ENCODE assay signal across 12 mouse cellular contexts in the genomic region with DNA sequence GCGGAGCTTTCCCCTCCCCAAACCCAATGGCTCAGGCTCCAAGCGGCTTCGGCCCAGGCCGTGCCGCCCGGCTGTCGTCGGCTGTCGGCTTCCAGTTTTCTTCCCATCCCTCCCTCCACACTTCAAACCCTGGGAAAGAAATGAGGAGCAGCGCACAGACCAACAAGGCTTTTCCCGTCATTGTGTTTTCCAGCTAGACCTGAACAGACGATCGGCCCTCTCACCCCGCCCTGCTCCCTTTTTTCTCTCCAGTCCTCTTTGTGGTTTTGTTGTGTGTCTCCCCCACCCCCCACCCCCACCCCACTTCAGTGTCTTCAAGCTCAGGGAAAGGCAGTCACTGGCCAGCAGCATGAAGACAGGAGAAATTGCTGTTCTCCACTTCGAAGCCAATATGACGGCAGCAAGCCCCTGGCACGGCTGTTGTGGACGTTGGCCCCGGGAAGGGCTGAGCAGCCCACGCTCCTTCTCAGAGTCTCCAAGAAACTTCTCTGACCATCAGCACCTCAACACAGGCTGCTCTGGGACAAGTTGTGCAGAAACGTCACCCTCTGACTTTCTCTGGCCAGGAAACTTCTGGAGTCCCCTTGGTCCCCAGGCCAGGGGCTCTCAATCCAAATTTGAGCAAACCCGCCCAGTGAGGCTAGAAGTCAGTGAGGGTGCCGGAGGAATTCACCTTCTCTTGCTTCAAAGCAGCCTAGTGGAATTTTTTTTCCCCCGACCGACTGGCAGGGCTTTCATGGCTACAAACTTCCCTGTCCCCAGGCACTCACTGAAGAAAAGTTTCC. TPM values are rescaled to one million over a fixed set of nuclear protein-coding genes. Genes with fewer than 3 reads are reported as not detected.
DNase-seq lines count a peak whose midpoint lies in the region; ATAC-seq and TF ChIP-seq lines count a peak whose summit lies in the region.
"Had no signal": no experiment of that assay in that cellular context is flagged by ENCODE, and none has a peak within 500 bp of the region (broad histone marks: within the 10 kb centered on the region; RNA-seq: fewer than 3 reads in every experiment).

No protein-coding gene starts in this region.

- no peak overlapping the region for H3K4me3 ChIP-seq in kidney, postnatal 0 days (replicated peaks; ENCODE audit: low read depth, low read length)
- H3K4me3 ChIP-seq in forebrain, embryonic 12.5 days (replicated peaks): no peak overlapping the region

- no peaks in the 10 kb centered on the region for H3K36me3 ChIP-seq in kidney, postnatal 0 days (ENCODE audit: insufficient read depth, low read length)
- H3K36me3 ChIP-seq in forebrain, embryonic 12.5 days (replicated peaks): no peaks in the 10 kb centered on the region

- no peak overlapping the region for H3K9ac ChIP-seq in kidney, postnatal 0 days (ENCODE audit: low read depth, low read length)
- no peak overlapping the region for H3K9ac ChIP-seq in forebrain, embryonic 12.5 days

- H3K27ac ChIP-seq in kidney, postnatal 0 days: no peak overlapping the region
- no peak overlapping the region for H3K27ac ChIP-seq in forebrain, embryonic 12.5 days

- H3K4me2 ChIP-seq in kidney, postnatal 0 days (ENCODE audit: low read length): peak overlapping the region; percentile 23; the same call in 1 of the 2 replicates
- H3K4me2 ChIP-seq in forebrain, embryonic 12.5 days: peak overlapping the region; percentile 33

- DNase-seq in kidney, postnatal 0 days (ENCODE audit: low spot score): no peak
- no peak for DNase-seq in kidney, adult 18-20 months
- DNase-seq in embryo, embryonic 10 days (ENCODE audit: low spot score): peak; percentile 49
- peak; percentile 43 for DNase-seq in heart, postnatal 4 days
- DNase-seq in thymus, postnatal 4 days: no peak
- DNase-seq in layer of hippocampus, adult 9-11 months: no peak
- no peak for DNase-seq in gastrocnemius, postnatal 25 days
- DNase-seq: adrenal gland, adult 2 months; cerebellum, postnatal 10 days had no signal

- no peaks in the 10 kb centered on the region; the same call in 1 of the 2 replicates for H3K4me1 ChIP-seq in kidney, postnatal 0 days (replicated peaks; ENCODE audit: insufficient read depth, low read length)
- H3K4me1 ChIP-seq in forebrain, embryonic 12.5 days: peaks cover 7% of the 10 kb centered on the region

- 36% methylated on average over 25 of the region's 25 CpGs for WGBS in kidney, postnatal 0 days
- 25% methylated on average over 25 of the region's 25 CpGs for WGBS in forebrain, embryonic 12.5 days

- no peak for TF ChIP-seq CTCF in kidney, postnatal 0 days (IDR thresholded peaks at IDR 0.05; ENCODE audit: low read depth)

- ATAC-seq in kidney, postnatal 0 days (replicated peaks; ENCODE audit: low FRiP score, low read depth): no peak
- no peak for ATAC-seq in forebrain, embryonic 12.5 days (ENCODE audit: low FRiP score)

- H3K27me3 ChIP-seq in kidney, postnatal 0 days (ENCODE audit: insufficient read depth, low read length): no peaks in the 10 kb centered on the region
- peaks cover 14% of the 10 kb centered on the region for H3K27me3 ChIP-seq in forebrain, embryonic 12.5 days

- H3K9me3 ChIP-seq in kidney, postnatal 0 days (replicated peaks; ENCODE audit: low read length): no peaks in the 10 kb centered on the region
- H3K9me3 ChIP-seq in forebrain, embryonic 12.5 days: no peaks in the 10 kb centered on the region

RNA-seq across cellular contexts. Expression of a gene that starts 35.6 kb away (rescaled TPM):
- polyA plus RNA-seq in kidney, postnatal 0 days (2015; fragmentation: Nextera tagmentation; extraction: Ambion mirVana): 4.8 and 5.9 TPM in 2 replicates
- polyA plus RNA-seq in forebrain, embryonic 12.5 days (2016; fragmentation: Nextera tagmentation; extraction: Ambion mirVana): 4.6 and 4.7 TPM in 2 replicates
- total RNA-seq in heart, postnatal 4 days (2021): 10 to 100 TPM; 24.0 to 25.0 TPM
- total RNA-seq in gastrocnemius, postnatal 25 days (2021): 10 to 100 TPM; 20.4 to 23.7 TPM

RNA-seq across cellular contexts. Expression of a gene that starts 47.0 kb away (rescaled TPM):
- 20.8 and 24.2 TPM in 2 replicates for polyA plus RNA-seq in kidney, postnatal 0 days (2015; fragmentation: Nextera tagmentation; extraction: Ambion mirVana)
- 4.6 TPM in 2 replicates for polyA plus RNA-seq in forebrain, embryonic 12.5 days (2016; fragmentation: Nextera tagmentation; extraction: Ambion mirVana)
- total RNA-seq in heart, postnatal 4 days (2021): under 1 TPM in 1 of 2 experiments, not detected in 1; 0.45 TPM
- total RNA-seq in gastrocnemius, postnatal 25 days (2021): not detected
- total RNA-seq: adrenal gland, adult 2 months; layer of hippocampus, adult 8-10 months had no signal
- polyA plus RNA-seq: liver, embryonic 16.5 days had no signal

RNA-seq across cellular contexts. Expression of a gene that starts 53.7 kb away (rescaled TPM):
- 16.7 and 18.0 TPM in 2 replicates for polyA plus RNA-seq in kidney, postnatal 0 days (2015; fragmentation: Nextera tagmentation; extraction: Ambion mirVana)
- polyA plus RNA-seq in forebrain, embryonic 12.5 days (2016; fragmentation: Nextera tagmentation; extraction: Ambion mirVana): 9.0 and 10.7 TPM in 2 replicates
- 10 to 100 TPM; 25.4 to 27.8 TPM for total RNA-seq in heart, postnatal 4 days (2021)
- total RNA-seq in gastrocnemius, postnatal 25 days (2021): 10 to 100 TPM; 10.1 to 12.5 TPM

Comparison
In these comparisons a context has a peak if more than half of its experiments do, and no peak if none do; other contexts are left out.
1. DNase-seq: peak in embryo, embryonic 10 days (single experiment) and heart, postnatal 4 days (single experiment); none in kidney, postnatal 0 days (single experiment), kidney, adult 18-20 months (single experiment), thymus, postnatal 4 days (single experiment), layer of hippocampus, adult 9-11 months (single experiment) and gastrocnemius, postnatal 25 days (single experiment).